Mouse (Mus musculus): Measurements from ENCODE around the gene Trak1.
A peak's percentile ranks its signal among the peaks of the same experiment; 100 is the strongest.

Trak1 gene

DNA sequence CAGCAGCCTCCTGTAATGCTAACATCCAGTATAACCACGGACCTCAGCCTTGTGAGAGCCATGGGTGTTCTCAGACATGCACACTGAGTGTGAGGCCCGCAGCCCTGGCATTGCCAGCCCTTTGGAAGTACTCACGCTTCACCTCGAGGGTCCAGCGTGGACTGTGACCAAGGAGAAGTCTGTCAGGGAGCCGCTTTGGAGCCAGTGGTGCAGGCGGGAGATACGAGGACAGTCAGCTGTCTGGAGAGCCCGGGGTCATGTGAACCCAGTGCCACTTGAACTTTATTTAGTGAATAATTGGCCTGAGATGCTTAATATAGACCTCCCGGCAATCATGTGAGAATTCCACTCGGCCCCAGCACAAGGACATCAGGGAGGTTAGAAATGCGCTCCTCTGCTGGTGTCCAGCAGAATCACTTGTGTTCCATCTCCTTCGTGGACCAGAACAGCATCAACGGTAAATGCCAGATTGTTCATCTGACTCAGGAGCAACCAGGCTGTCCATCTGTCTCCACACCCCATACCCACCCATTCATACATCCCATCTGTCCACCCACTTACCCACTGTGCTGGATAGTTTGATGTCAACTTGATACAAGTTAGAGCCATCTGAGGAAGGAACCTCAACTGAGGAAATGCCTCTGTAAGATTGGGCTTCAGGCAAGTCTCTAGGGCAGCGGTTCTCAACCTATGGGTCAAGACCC is 48.3 kb downstream of the Trak1 start:
- no peak for DNase-seq (ENCODE audit: low read depth in 1 of 2, low spot score in 2 of 2)

GRCm38 (mm10) chr9:121346635-121347034 is 49.3 kb downstream of the Trak1 start:
- no peak for DNase-seq (ENCODE audit: low read depth in 1 of 2, low spot score in 2 of 2)

DNA sequence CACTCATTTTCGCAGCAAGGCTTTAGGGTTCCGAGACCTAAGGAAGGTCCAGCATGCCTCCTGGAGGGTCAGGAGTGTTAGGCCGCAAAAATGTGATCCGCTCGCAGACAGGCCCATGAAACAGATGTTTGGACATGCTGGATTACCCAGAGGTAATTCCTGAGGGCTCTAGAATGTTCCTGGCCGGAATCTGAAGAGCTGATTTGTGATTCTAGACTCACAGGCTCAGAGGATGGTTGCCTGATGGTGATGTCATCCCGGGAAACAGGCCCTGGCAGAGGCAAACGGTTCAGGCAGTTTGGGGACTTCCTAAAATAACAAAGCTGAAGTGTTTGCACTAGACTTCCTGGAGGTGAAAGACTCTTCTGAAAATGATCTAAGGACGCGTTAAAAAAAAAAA is 50.7 kb downstream of the Trak1 start:
- DNase-seq (ENCODE audit: low read depth in 1 of 2, low spot score in 2 of 2): no peak

DNA sequence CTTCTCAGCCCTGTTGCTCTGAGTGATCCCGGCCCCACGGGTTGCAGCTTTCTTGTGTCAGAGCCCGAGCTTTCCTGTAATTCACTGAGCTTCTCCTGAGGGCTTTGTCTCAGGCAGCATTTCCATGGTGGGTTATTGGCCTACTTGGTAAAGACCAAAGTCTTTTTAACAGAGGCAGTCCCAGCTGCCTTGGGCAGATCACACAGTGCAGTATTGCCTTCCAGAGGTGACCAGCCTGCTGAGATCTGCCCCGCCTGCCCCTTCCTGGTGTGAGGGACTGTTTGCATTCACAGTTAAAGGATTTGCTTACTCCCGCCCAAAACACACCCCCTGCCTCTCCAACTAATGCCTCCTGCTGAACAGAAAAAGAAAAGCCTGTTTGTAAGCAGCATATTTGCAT is 51.2 kb downstream of the Trak1 start:
- no peak for DNase-seq (ENCODE audit: low read depth in 1 of 2, low spot score in 2 of 2)

- DNase-seq (ENCODE audit: low read depth in 1 of 2, low spot score in 2 of 2): no peak
Observed at GRCm38 (mm10) chr9:121349111-121349510, 51.8 kb downstream of the Trak1 start.

DNA sequence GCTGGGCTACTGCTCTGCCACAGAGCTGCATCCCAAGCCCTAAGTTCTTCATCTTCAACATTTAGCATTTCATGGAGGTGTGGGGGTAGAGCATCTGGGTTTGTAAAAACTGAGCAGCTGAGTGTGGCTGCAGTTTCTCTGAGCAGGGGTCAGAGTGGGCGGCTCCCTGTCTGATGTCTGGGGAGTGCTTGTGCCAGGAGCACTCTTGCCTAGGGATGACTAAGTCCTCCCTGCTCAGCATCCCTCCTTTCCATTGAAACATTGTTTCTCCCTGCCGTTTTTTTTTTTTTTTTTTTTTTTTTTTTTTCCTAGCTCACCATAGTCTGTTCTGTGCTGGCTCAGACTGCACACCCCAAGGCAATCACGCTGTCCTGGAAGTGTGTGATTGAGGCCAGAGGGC is 53.3 kb downstream of the Trak1 start:
- no peak for DNase-seq (ENCODE audit: low read depth in 1 of 2, low spot score in 2 of 2)

DNA sequence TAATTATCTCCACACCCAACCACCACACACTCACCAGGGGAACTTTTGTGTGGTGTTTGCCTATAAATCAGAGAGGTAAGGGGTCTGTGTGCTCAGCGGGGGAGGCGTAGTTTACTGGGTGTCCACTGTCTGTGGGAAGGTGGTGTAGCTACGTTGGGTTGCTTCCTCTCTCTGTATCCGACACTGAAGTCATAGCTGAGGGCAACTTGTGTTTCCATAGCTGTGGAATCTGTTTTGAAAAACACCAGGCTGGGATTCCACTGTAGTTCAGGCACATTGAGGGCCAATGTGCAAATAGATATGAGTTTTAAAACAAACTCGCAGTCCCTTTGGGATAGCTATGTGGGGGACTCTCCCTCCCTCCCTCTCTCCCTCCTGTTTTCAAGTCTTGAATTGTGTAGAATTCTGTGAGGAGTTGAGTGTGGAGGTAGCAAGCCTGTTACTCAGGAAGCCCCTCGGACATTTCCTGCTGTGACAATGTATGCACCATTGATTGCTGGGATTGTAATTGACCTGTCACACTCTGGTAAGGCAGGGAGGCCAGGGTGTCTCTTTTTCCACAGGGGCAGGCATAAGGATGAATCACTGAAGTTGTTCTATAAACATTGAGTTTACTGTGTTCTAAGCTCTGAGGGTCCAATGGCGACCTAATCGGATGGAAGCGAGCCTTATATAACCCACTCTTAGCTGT is 54.2 kb downstream of the Trak1 start:
- no peak for DNase-seq (ENCODE audit: low read depth in 1 of 2, low spot score in 2 of 2)

- peak; percentile 31 to 70 for DNase-seq (ENCODE audit: low read depth in 1 of 2, low spot score in 2 of 2)
Observed at GRCm38 (mm10) chr9:121352131-121352606, 54.9 kb downstream of the Trak1 start.

GRCm38 (mm10) chr9:121352726-121353125 is 55.4 kb downstream of the Trak1 start:
- DNase-seq (ENCODE audit: low read depth in 1 of 2, low spot score in 2 of 2): no peak

- DNase-seq (ENCODE audit: low read depth in 1 of 2, low spot score in 2 of 2): peak in 1 of 2 experiments; percentile 44
Observed at GRCm38 (mm10) chr9:121354792-121355390, 57.6 kb downstream of the Trak1 start.

GRCm38 (mm10) chr9:121355431-121356141 is 58.3 kb downstream of the Trak1 start:
- DNase-seq (ENCODE audit: low read depth in 1 of 2, low spot score in 2 of 2): no peak

DNA sequence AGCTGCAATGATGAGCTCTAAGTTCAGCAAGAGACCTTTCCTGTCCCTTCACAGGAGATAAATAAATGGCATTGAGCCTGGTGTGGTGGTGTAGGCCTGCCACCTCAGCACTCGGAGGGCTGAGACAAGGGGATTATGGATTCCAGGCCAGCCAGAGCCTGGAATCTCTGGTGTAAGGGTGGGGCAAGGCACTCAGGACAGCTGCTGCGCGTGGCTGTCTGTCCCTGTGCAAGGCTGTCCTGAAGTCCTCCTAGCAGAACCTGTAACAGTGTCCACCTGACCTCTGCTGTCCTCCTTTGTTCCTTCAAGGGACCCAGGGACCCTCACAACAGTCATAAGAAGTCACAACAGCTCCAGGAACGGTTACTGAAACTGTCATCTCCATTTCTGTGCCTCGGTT is 59.8 kb downstream of the Trak1 start:
- DNase-seq (ENCODE audit: low read depth in 1 of 2, low spot score in 2 of 2): no peak

- no peak for DNase-seq (ENCODE audit: low read depth in 1 of 2, low spot score in 2 of 2)
Observed at GRCm38 (mm10) chr9:121357582-121358275, 60.4 kb downstream of the Trak1 start.

DNA sequence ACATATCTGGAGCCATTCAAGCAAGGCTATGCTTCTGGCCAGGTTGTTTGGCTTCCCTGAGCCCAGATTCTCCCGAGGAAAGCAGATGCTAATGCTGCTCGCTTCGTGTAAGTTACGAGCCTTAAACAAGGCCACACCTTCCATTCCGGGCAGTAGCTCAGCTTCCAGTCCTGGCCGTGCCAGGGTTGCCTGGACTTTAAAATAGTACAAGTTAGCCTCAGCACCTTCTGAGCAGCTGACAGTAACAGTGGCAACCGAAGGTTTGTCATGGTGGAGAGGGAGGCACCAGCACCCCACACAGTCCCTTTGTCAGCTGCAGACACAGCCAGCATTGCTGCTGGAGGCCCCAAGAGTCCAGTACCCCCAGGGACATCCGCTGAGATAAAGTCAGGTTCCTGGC is 61.1 kb downstream of the Trak1 start:
- no peak for DNase-seq (ENCODE audit: low read depth in 1 of 2, low spot score in 2 of 2)

DNA sequence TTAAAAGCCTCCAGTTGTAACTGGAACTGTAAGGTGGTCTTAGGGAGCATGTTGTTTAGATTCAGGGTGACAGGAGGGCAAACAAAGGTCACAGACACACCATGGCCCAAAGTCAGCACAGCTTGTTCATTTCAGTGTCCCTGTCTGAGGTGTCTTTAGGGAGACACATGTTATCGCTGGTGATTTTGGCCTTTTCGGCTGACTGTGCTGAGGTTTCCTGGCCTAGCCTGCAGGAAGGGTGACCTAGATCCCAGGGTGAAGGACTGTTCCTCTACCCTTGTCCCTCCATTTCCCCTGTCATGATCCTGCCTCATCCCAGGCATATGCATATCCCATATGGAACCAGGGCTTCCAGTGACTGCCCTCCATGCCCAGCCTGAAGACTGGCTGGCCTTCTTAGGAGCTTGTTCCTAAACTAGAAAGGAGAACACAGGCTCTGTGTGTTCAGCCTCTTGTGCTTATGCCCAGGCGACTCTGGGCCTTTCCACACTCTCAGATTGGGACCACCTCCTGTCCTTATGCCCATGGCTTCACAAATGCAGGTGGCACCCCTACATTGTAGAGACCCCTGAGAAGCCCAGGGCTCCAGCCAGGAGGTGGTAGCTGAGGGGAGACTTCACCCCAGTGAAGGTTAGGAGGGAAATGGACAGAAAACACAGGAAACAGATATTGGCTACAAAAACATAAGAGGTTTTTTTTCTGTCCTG is 62.1 kb downstream of the Trak1 start:
- DNase-seq (ENCODE audit: low read depth in 1 of 2, low spot score in 2 of 2): no peak

DNA sequence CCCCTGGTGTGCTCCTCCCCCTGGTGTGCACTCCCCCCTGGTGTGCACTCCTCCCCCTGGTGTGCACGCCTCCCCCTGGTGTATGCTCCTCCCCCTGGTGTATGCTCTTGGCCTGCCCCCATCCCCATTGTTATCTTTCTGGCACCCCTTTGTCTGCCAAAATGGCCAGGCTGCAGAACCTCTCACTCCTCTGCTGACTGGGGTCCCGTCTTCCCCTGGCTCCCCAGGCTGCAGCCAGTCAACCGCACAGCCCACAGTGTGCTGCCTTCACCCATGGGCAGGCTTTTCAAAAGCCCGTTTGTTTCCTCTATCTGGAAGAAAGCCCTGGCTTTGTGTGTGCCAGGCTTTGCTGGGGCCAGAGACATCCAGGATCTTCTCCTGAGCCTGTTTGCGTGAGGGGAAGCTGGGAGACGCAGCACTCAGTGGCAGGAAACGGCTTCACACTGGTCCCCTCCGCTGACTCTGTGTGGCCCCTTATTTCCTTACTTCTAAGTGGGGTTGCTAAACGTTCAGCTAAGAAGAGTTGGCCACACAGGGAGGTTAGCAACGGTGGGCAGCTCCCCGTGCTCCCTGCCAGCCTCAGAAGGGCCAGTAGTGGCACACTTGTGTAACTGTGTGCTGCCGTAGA is 63.1 kb downstream of the Trak1 start:
- no peak for DNase-seq (ENCODE audit: low read depth in 1 of 2, low spot score in 2 of 2)

- DNase-seq (ENCODE audit: low read depth in 1 of 2, low spot score in 2 of 2): no peak
Observed at GRCm38 (mm10) chr9:121361010-121361409, 63.7 kb downstream of the Trak1 start.

- no peak for DNase-seq (ENCODE audit: low read depth in 1 of 2, low spot score in 2 of 2)
Observed at GRCm38 (mm10) chr9:121363932-121364331, 66.6 kb downstream of the Trak1 start.

DNA sequence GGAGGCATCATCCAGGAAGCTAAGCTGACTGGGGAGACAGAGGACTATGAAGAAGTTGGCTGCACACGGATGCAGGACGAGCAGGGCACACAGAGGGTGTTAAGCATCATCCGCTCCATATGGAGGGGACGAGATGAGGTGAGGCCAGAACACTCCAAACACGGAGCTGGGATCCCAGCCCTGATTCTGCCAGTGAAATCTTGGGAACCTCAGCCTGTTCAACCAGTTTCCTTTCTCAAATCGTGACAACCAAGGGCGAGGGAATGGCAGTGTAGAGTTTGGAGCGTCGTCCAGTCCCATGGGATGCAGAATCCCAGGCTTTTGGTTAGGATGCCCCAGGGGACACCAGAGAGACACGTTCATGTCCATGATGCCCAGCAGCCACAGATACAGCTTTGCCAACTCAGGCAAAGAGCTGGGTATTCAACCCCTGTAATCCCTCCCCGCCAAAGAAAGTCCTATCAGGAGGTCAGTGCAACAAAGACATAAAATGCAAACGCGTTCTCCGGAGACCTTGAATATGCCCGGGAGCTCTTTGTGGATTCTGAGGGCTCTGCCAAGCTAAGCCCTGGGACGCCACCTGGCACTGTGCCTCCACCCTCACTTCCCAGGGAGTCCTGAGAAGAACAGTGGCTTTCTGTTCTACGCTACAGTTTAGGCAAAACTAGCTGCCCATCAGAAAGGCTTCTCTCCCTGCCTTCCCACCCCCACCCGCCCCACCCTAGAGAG is 69.0 kb downstream of the Trak1 start:
- no peak for DNase-seq (ENCODE audit: low read depth in 1 of 2, low spot score in 2 of 2)
